Mouse (Mus musculus): ENCODE measurements around the gene Isy1.

DNA sequence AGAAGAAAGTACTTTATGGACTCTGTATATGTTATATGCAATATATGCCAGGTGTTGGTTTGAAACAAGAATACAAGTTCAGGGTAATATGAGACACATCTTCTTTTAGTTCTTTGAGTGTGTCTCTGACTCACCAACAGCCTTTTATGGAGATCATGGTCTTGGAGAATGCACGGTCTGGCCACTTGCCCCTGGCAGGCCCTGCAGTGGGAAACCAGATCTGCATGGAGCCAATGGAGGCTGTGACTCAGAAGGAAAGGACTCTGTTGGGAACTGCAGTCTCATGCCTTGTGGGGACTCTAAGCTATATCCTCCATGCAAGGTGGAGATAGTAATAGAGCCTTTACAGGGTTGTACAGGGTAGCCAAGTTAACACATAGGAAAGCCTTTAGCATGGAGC, 36.5 kb upstream of the Isy1 start:
- TF ChIP-seq POLR2A (IDR thresholded peaks at IDR 0.05; ENCODE audit: control insufficient read depth, low read depth, low read length) (no peak), CTCF (IDR thresholded peaks at IDR 0.05; ENCODE audit: control insufficient read depth, insufficient read depth, insufficient replicate concordance, low read depth, low read length) (no peak)
